Mouse (Mus musculus): Measurements from ENCODE around the gene Lingo2. TPM values are rescaled to one million over a fixed set of nuclear protein-coding genes. Genes with fewer than 3 reads are reported as not detected.

Gene Lingo2
- total RNA-seq, 1 experiment, result 0.09 TPM

- DNase-seq (ENCODE audit: low read depth, low spot score), result no peak
- no peak overlapping the region for H3K9ac ChIP-seq (ENCODE audit: insufficient read depth, low read depth, low read length, poor library complexity, severe bottlenecking)
- no peaks in the 10 kb centered on the region for H3K9me3 ChIP-seq (ENCODE audit: control insufficient read depth, insufficient read depth, low read depth, low read length)
- H3K4me3 ChIP-seq (ENCODE audit: insufficient read depth in 1 of 2, low read depth in 1 of 2, low read length in 2 of 2, poor library complexity in 1 of 2, severe bottlenecking in 1 of 2), result no peak overlapping the region
- in situ Hi-C loops (cut with MboI; ENCODE audit: low sequenced_read_pairs in 2 of 2, unreplicated experiment in 2 of 2), result no loop called here
- no peaks in the 10 kb centered on the region for H3K36me3 ChIP-seq (ENCODE audit: control insufficient read depth, insufficient read depth, low read length, poor library complexity, severe bottlenecking)
- no peak for TF ChIP-seq CHD2 (IDR thresholded peaks at IDR 0.05; ENCODE audit: low read depth, low read length)
- no peak for TF ChIP-seq MAFK (IDR thresholded peaks at IDR 0.05; ENCODE audit: insufficient read depth, low read depth, low read length)
- TF ChIP-seq ZC3H11A (IDR thresholded peaks at IDR 0.05; ENCODE audit: borderline replicate concordance, low read depth, low read length), result no peak
- no peak for TF ChIP-seq HCFC1 (IDR thresholded peaks at IDR 0.05; ENCODE audit: borderline replicate concordance, insufficient read depth, low read length)
- no peak for TF ChIP-seq ZNF384 (IDR thresholded peaks at IDR 0.05; ENCODE audit: low read depth, low read length)
- H3K4me1 ChIP-seq (ENCODE audit: control insufficient read depth in 2 of 2, insufficient read depth in 2 of 2, low read length in 2 of 2, poor library complexity in 1 of 2), result no peaks in the 10 kb centered on the region
- H3K27ac ChIP-seq (ENCODE audit: insufficient read depth, low read depth, low read length, poor library complexity, severe bottlenecking), result no peak overlapping the region
These were observed 781.4 kb downstream of the Lingo2 start for GRCm38 (mm10) chr4:36170099-36170498.

- in situ Hi-C loops (cut with MboI; ENCODE audit: low sequenced_read_pairs in 2 of 2, unreplicated experiment in 2 of 2), result no loop called here
- no peak for DNase-seq (ENCODE audit: low read depth, low spot score)
- TF ChIP-seq HCFC1 (IDR thresholded peaks at IDR 0.05; ENCODE audit: borderline replicate concordance, insufficient read depth, low read length) (no peak), CHD2 (IDR thresholded peaks at IDR 0.05; ENCODE audit: low read depth, low read length) (no peak), ZNF384 (IDR thresholded peaks at IDR 0.05; ENCODE audit: low read depth, low read length) (no peak), ZC3H11A (IDR thresholded peaks at IDR 0.05; ENCODE audit: borderline replicate concordance, low read depth, low read length) (no peak), MAFK (IDR thresholded peaks at IDR 0.05; ENCODE audit: insufficient read depth, low read depth, low read length) (no peak)
- H3K4me1 ChIP-seq (ENCODE audit: control insufficient read depth in 2 of 2, insufficient read depth in 2 of 2, low read length in 2 of 2, poor library complexity in 1 of 2), result no peaks in the 10 kb centered on the region
- no peak overlapping the region for H3K27ac ChIP-seq (ENCODE audit: insufficient read depth, low read depth, low read length, poor library complexity, severe bottlenecking)
- H3K9ac ChIP-seq (ENCODE audit: insufficient read depth, low read depth, low read length, poor library complexity, severe bottlenecking), result no peak overlapping the region
- no peaks in the 10 kb centered on the region for H3K9me3 ChIP-seq (ENCODE audit: control insufficient read depth, insufficient read depth, low read depth, low read length)
- no peak overlapping the region for H3K4me3 ChIP-seq (ENCODE audit: insufficient read depth in 1 of 2, low read depth in 1 of 2, low read length in 2 of 2, poor library complexity in 1 of 2, severe bottlenecking in 1 of 2)
- no peaks in the 10 kb centered on the region for H3K36me3 ChIP-seq (ENCODE audit: control insufficient read depth, insufficient read depth, low read length, poor library complexity, severe bottlenecking)
These were observed 820.2 kb downstream of the Lingo2 start for GRCm38 (mm10) chr4:36131341-36131740.

- DNase-seq (ENCODE audit: low read depth, low spot score), result no peak
- TF ChIP-seq HCFC1 (IDR thresholded peaks at IDR 0.05; ENCODE audit: borderline replicate concordance, insufficient read depth, low read length) (no peak), CHD2 (IDR thresholded peaks at IDR 0.05; ENCODE audit: low read depth, low read length) (no peak), ZNF384 (IDR thresholded peaks at IDR 0.05; ENCODE audit: low read depth, low read length) (no peak), ZC3H11A (IDR thresholded peaks at IDR 0.05; ENCODE audit: borderline replicate concordance, low read depth, low read length) (no peak), MAFK (IDR thresholded peaks at IDR 0.05; ENCODE audit: insufficient read depth, low read depth, low read length) (no peak)
- Histone ChIP-seq H3K9me3 (ENCODE audit: control insufficient read depth, insufficient read depth, low read depth, low read length) (no peaks in the 10 kb centered on the region), H3K36me3 (ENCODE audit: control insufficient read depth, insufficient read depth, low read length, poor library complexity, severe bottlenecking) (no peaks in the 10 kb centered on the region), H3K4me3 (ENCODE audit: insufficient read depth in 1 of 2, low read depth in 1 of 2, low read length in 2 of 2, poor library complexity in 1 of 2, severe bottlenecking in 1 of 2) (no peak overlapping the region), H3K4me1 (ENCODE audit: control insufficient read depth in 2 of 2, insufficient read depth in 2 of 2, low read length in 2 of 2, poor library complexity in 1 of 2) (no peaks in the 10 kb centered on the region), H3K27ac (ENCODE audit: insufficient read depth, low read depth, low read length, poor library complexity, severe bottlenecking) (no peak overlapping the region), H3K9ac (ENCODE audit: insufficient read depth, low read depth, low read length, poor library complexity, severe bottlenecking) (no peak overlapping the region)
- in situ Hi-C loops (cut with MboI; ENCODE audit: low sequenced_read_pairs in 2 of 2, unreplicated experiment in 2 of 2), result no loop called here
These were observed 856.1 kb downstream of the Lingo2 start for GRCm38 (mm10) chr4:36095482-36095881.

- Histone ChIP-seq H3K4me3 (ENCODE audit: insufficient read depth in 1 of 2, low read depth in 1 of 2, low read length in 2 of 2, poor library complexity in 1 of 2, severe bottlenecking in 1 of 2) (no peak overlapping the region), H3K9me3 (ENCODE audit: control insufficient read depth, insufficient read depth, low read depth, low read length) (no peaks in the 10 kb centered on the region), H3K9ac (ENCODE audit: insufficient read depth, low read depth, low read length, poor library complexity, severe bottlenecking) (no peak overlapping the region), H3K4me1 (ENCODE audit: control insufficient read depth in 2 of 2, insufficient read depth in 2 of 2, low read length in 2 of 2, poor library complexity in 1 of 2) (no peaks in the 10 kb centered on the region), H3K27ac (ENCODE audit: insufficient read depth, low read depth, low read length, poor library complexity, severe bottlenecking) (no peak overlapping the region), H3K36me3 (ENCODE audit: control insufficient read depth, insufficient read depth, low read length, poor library complexity, severe bottlenecking) (no peaks in the 10 kb centered on the region)
- no peak for TF ChIP-seq HCFC1 (IDR thresholded peaks at IDR 0.05; ENCODE audit: borderline replicate concordance, insufficient read depth, low read length)
- no peak for TF ChIP-seq ZC3H11A (IDR thresholded peaks at IDR 0.05; ENCODE audit: borderline replicate concordance, low read depth, low read length)
- TF ChIP-seq MAFK (IDR thresholded peaks at IDR 0.05; ENCODE audit: insufficient read depth, low read depth, low read length), result no peak
- no peak for TF ChIP-seq ZNF384 (IDR thresholded peaks at IDR 0.05; ENCODE audit: low read depth, low read length)
- no peak for TF ChIP-seq CHD2 (IDR thresholded peaks at IDR 0.05; ENCODE audit: low read depth, low read length)
- DNase-seq (ENCODE audit: low read depth, low spot score), result no peak
- in situ Hi-C loops (cut with MboI; ENCODE audit: low sequenced_read_pairs in 2 of 2, unreplicated experiment in 2 of 2), result no loop called here
These were observed 870.3 kb downstream of the Lingo2 start for GRCm38 (mm10) chr4:36081095-36081852.

Measured in ES-E14 (cell line).